Mouse (Mus musculus): ENCODE results near the gene Ksr2. TPM values are rescaled to one million over a fixed set of nuclear protein-coding genes. Genes with fewer than 3 reads are reported as not detected.

Ksr2 gene
- polyA plus RNA-seq, 1 experiment from 2014 or later: 2.1 TPM

DNA sequence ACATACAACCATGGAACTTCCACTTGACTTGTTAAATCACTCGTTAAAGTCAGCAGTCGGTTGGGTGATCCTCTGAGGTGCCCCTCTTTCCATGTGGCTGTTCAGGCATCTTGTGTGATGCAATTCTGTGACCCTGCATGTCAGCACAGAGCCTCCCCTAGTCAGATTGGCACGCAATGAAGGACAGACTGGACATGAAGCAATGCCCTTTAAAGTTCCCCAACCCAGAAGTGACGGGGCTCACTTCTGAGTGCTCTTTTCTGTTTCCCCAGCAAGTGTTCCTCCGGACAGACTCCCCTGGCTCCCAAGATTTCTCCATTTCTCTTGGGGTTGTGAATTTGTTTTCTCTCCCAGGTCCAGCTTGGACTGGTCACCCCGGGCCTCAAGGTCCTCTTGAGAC lies 317.5 kb downstream of the Ksr2 start:
- Histone ChIP-seq H3K36me3 (no peaks in the 10 kb centered on the region), H3K4me3 (no peak overlapping the region), H3K9me3 (no peaks in the 10 kb centered on the region), H3K27me3 (ENCODE audit: insufficient read depth, poor library complexity, severe bottlenecking) (no peaks in the 10 kb centered on the region), H3K27ac (peak overlapping the region; percentile 56), H3K4me1 (replicated peaks) (peaks cover 15% of the 10 kb centered on the region)
- 50% methylated on average over 6 of the region's 6 CpGs for WGBS
- DNase-seq (ENCODE audit: low spot score): no peak

DNA sequence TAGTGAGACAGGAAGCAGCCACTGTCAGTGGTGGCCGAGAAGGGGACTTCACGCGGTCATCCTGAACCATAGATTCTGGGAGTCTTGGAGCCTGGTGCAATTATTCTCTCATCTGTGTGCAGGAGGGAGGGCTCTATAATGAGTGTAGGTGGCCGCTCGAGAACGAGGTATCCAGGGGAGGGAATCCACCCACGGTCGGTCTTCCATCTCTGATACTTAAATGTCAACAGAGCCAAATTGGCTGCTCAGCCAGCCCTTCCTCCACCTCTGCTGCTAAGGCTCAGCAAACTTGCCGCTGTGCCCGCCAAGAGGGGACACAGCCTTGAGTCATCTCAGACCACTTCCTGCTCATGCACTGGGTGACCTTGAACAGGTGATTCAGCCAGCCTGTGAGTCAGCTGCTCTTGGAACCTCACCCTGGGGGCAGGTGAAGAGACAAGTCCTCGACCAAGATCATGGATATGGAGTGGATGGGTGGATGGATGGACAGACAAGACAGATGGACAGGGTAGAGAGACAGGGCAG lies 330.9 kb downstream of the Ksr2 start:
- no peaks in the 10 kb centered on the region for H3K27me3 ChIP-seq (ENCODE audit: insufficient read depth, poor library complexity, severe bottlenecking)
- no peaks in the 10 kb centered on the region for H3K36me3 ChIP-seq
- peaks cover 23% of the 10 kb centered on the region for H3K4me1 ChIP-seq (replicated peaks)
- WGBS: 83% methylated on average over 11 of the region's 11 CpGs
- DNase-seq (ENCODE audit: low spot score): no peak
- H3K27ac ChIP-seq: no peak overlapping the region
- H3K4me3 ChIP-seq: no peak overlapping the region
- no peaks in the 10 kb centered on the region for H3K9me3 ChIP-seq

DNA sequence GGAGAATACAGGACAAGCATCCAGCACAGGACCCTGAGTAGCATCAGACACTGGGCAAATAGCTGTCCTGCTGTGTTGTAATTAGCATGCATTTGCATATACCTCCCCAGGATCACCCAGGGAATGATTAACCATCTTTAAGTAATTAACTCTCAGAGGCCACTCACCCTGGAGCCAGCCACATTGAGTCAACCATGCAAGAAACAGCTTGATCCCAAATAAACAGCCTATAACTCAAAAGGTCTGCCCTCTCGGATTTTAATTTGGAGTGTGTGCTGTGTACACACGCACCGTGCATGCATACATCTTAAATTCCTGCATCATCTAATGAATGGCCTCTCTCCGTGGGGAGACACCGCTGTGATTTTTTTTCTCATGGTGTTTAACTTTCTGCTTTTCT lies 335.6 kb downstream of the Ksr2 start:
- DNase-seq (ENCODE audit: low spot score): no peak
- no peaks in the 10 kb centered on the region for H3K36me3 ChIP-seq
- 34% methylated on average over 5 of the region's 5 CpGs for WGBS

DNA sequence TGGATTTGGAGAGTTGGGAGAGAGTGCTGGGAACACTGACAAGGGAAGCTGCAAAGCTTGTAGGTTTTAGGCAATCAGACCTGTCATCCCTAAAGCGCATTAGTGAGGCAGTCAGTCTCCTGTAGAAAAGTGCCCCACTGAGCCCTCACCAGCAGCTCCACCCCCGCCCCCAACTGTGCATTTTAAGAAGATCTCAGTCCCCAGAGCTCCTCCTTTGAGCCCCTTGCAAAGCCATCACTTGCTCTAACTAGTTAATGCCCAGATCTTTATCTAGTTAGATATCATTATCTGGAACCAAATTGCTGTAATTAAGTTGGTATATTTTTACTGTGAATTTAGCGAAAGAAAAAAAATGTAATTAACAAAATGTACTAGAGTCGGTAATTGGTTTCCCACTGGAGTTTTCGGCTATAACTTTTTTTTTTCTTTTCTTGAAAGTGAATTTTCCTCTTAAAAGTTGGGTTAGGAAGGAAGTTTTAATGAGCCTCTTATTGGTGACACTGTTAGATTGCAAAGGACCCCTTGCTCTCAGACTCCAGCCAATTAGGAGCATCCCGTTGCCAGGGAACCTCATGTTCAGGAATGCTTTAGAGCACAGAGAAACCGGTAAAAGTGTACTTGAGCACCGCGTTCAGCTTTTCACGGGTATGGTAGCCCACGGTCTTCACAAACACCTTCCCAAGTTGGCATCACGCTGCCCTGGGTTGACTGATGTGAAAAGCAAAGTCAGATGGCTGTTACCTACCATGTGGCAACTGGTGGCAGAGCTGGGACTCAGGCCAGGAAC lies 344.1 kb downstream of the Ksr2 start:
- DNase-seq (ENCODE audit: low spot score): no peak
- Histone ChIP-seq H3K27ac (no peak overlapping the region), H3K4me3 (no peak overlapping the region), H3K4me1 (replicated peaks) (peaks cover 13% of the 10 kb centered on the region), H3K9me3 (peaks cover 5% of the 10 kb centered on the region), H3K36me3 (peaks cover 5% of the 10 kb centered on the region; the same call in 1 of the 2 replicates), H3K27me3 (ENCODE audit: insufficient read depth, poor library complexity, severe bottlenecking) (peaks cover 3% of the 10 kb centered on the region; the same call in 1 of the 2 replicates)
- 29% methylated on average over 12 of the region's 12 CpGs for WGBS

More for the DNA sequence above, 335.6 kb downstream of the Ksr2 start:
- no peaks in the 10 kb centered on the region for H3K9me3 ChIP-seq
- peaks cover 20% of the 10 kb centered on the region for H3K4me1 ChIP-seq (replicated peaks)
- no peak overlapping the region for H3K4me3 ChIP-seq
- H3K27me3 ChIP-seq (ENCODE audit: insufficient read depth, poor library complexity, severe bottlenecking): no peaks in the 10 kb centered on the region
- H3K27ac ChIP-seq: no peak overlapping the region

DNA sequence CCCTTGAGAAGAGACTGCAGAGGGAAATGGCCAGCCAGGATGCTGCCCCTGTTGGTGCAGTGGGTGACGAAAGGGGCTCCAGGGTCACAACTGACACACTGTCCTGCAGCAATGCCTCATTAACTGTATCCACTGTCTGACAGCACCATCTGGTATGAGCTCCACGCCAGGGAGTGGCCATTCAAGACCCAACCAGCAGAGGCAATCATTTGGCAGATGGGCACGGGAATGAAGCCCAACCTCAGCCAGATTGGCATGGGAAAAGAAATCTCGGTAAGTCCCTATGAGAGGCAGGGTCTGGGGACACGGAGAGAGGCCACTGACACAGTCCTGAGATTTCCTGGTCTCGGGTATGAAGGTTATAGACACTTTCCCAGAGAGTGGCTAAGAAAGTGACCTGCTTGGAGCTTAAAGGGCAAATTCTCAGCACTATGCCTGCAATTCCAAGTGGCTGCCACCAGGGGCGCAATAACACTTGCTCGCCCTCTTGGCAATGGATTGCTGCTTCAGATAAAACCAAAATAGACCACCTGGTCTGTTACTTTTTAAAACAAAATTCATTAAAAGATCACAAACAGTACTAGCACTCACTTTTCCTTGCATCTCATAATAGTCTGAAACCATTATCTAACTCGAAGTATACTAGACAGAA lies 347.5 kb downstream of the Ksr2 start:
- H3K27ac ChIP-seq: no peak overlapping the region
- DNase-seq (ENCODE audit: low spot score): no peak
- peaks cover 3% of the 10 kb centered on the region; the same call in 1 of the 2 replicates for H3K27me3 ChIP-seq (ENCODE audit: insufficient read depth, poor library complexity, severe bottlenecking)
- H3K4me3 ChIP-seq: no peak overlapping the region
- H3K9me3 ChIP-seq: peaks cover 5% of the 10 kb centered on the region
- H3K36me3 ChIP-seq: peaks cover 5% of the 10 kb centered on the region; the same call in 1 of the 2 replicates
- H3K4me1 ChIP-seq (replicated peaks): peaks cover 14% of the 10 kb centered on the region
- WGBS: 72% methylated on average over 9 of the region's 9 CpGs

DNA sequence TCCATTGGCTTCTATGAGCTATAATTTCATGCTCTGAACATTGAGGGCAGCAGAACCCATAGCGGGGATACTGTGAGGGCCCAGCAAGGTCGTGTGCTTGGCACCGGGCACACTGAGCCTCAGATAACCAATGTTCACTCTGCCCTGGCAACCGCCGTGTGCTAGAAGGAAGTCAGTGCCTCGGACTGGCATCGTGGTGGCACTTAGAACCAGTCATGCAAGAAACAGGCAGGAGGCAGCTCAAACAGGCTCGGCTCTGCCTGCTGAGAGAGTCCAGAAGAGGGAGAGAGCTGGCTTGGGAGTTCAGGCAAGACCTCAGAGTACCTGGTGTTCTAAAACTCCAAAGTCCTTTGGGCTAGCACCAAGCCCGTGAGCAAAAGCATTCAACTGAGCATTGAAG lies 350.7 kb downstream of the Ksr2 start:
- H3K4me1 ChIP-seq (replicated peaks): peaks cover 8% of the 10 kb centered on the region; the same call in 1 of the 2 replicates
- whole genome bisulfite sequencing: 87% methylated on average over 9 of the region's 9 CpGs
- peaks cover 5% of the 10 kb centered on the region for H3K9me3 ChIP-seq
- H3K27ac ChIP-seq: no peak overlapping the region
- peaks cover 5% of the 10 kb centered on the region; the same call in 1 of the 2 replicates for H3K36me3 ChIP-seq
- DNase-seq (ENCODE audit: low spot score): no peak
- no peak overlapping the region for H3K4me3 ChIP-seq
- H3K27me3 ChIP-seq (ENCODE audit: insufficient read depth, poor library complexity, severe bottlenecking): no peaks in the 10 kb centered on the region

DNA sequence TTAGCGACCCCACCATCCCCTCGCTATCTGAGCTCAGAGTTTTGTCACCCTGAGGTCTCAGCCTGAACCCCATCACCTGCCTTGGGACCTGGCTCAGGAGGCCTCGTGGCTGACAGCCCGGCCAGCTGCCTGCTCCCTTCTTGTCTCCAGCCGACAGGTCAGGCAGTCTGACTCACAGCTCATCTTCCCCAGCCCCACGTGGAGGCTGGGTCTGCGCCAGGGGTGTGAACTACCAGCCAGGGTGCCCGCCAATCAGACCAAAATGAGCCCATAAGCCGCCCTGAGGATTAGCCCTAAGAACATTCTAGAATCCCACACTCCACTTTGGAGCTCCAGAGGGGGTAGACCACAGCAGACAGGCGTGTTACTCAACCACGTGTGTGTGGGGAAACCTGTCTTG lies 365.4 kb downstream of the Ksr2 start:
- DNase-seq (ENCODE audit: low spot score): no peak
- H3K4me3 ChIP-seq: no peak overlapping the region
- no peaks in the 10 kb centered on the region for H3K9me3 ChIP-seq
- no peaks in the 10 kb centered on the region for H3K36me3 ChIP-seq
- H3K27me3 ChIP-seq (ENCODE audit: insufficient read depth, poor library complexity, severe bottlenecking): no peaks in the 10 kb centered on the region
- no peak overlapping the region for H3K27ac ChIP-seq
- 73% methylated on average over 11 of the region's 11 CpGs for WGBS
- H3K4me1 ChIP-seq (replicated peaks): peaks cover 13% of the 10 kb centered on the region

DNA sequence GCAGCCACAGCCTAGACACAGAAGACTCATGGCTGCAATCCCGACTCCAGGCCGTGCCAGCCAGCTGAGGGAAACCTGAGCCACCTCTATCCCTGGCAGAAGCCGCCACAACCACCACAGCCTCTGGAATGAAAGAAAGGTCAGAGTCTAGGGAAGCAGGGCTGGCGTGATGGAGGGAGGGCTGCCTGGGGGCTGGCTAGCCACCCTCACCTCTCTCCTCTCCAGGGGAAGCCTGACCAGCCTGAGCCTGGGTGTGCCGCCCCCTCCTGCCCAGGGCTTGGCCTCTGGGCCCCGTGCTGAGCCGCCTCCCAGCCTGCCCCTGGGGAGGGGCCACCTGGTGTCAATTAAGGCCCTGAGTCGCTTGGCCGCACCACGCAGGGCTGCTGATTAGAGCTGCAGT lies 366.9 kb downstream of the Ksr2 start, which contains the start of gene Nos1:
TSS of gene Nos1 (plus strand) at position 352 of the 400 bp plus-strand sequence.
- DNase-seq (ENCODE audit: low spot score): peak; percentile 35
- Histone ChIP-seq H3K9me3 (no peaks in the 10 kb centered on the region), H3K36me3 (no peaks in the 10 kb centered on the region), H3K4me1 (replicated peaks) (peaks cover 13% of the 10 kb centered on the region), H3K4me3 (no peak within 1 kb of the TSS), H3K27ac (peak within 1 kb of the TSS; percentile 80), H3K27me3 (ENCODE audit: insufficient read depth, poor library complexity, severe bottlenecking) (no peaks in the 10 kb centered on the region)
- 24% methylated on average over 10 of the region's 10 CpGs for WGBS

DNA sequence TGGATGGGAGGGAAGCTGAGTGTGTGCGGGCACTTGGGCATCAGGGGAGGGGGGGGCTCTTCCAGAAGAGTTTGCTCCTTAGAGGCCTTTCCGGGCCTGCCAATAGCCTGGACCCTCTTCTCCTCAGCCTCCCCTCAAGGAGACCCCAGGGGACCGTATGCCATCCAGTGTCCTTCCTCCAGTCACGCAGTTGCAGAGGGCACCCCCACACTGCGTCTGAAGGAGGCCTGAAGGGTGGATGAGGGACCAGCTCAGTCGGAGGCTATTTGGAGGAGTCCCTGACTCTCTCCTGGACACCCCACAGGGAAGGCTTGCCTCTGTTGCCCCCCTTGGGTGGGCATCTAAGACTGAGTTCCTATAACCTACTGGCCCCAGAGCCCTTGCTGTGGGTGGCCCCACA lies 367.4 kb downstream of the Ksr2 start:
- H3K27me3 ChIP-seq (ENCODE audit: insufficient read depth, poor library complexity, severe bottlenecking): no peaks in the 10 kb centered on the region
- DNase-seq (ENCODE audit: low spot score): no peak
- WGBS: 55% methylated on average over 6 of the region's 6 CpGs
- H3K4me1 ChIP-seq (replicated peaks): peaks cover 13% of the 10 kb centered on the region
- no peaks in the 10 kb centered on the region for H3K36me3 ChIP-seq
- peak overlapping the region; percentile 80 for H3K27ac ChIP-seq
- H3K9me3 ChIP-seq: no peaks in the 10 kb centered on the region
- no peak overlapping the region for H3K4me3 ChIP-seq

DNA sequence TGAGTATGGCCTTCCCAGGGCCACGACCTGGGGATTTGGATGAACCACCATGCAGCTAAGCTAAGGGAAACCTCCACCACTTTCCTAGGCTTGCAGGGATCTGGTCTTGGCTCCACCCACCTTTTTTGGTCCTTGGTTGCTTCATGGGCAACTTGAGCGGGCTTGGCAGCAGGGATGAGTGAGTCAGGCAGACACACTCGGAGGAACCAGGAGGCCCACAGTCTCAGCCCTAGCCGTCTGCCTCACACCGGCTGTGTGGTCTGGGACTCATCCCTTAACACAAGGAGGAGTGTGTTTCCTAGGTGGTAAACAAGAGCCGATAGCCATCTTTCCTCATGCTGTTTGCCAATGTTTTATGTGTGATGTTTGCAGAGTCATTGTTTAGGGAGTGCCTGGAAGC lies 376.3 kb downstream of the Ksr2 start:
- no peak for DNase-seq (ENCODE audit: low spot score)
- Histone ChIP-seq H3K36me3 (no peaks in the 10 kb centered on the region), H3K27ac (no peak overlapping the region), H3K27me3 (ENCODE audit: insufficient read depth, poor library complexity, severe bottlenecking) (no peaks in the 10 kb centered on the region), H3K4me1 (replicated peaks) (peaks cover 7% of the 10 kb centered on the region; the same call in 1 of the 2 replicates), H3K9me3 (0 out of 2 replicates have a peak, but pooled peaks cover 2% of the 10 kb centered on the region), H3K4me3 (no peak overlapping the region)
- 75% methylated on average over 6 of the region's 6 CpGs for WGBS

DNA sequence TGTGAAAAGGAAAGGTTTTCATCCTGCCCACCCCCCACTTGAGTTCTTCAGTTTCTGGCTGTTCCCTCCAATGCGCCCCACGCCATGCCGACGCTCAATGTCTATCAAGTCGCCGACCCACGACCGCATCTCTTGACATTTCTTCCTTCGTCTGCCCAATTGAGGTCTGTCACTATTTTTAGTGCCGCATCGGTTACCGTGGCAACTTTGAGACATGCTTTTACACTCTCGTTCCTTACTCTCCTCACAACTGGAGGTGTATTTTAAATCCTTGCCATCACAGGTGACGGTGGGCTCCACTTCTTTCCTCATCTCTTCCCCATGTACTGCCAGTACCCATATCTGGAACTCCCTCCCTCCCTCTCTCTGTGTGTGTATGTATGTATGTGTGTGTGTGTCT lies 378.1 kb downstream of the Ksr2 start:
- no peaks in the 10 kb centered on the region for H3K36me3 ChIP-seq
- H3K27ac ChIP-seq: no peak overlapping the region
- H3K4me3 ChIP-seq: no peak overlapping the region
- no peak for DNase-seq (ENCODE audit: low spot score)
- no peaks in the 10 kb centered on the region for H3K27me3 ChIP-seq (ENCODE audit: insufficient read depth, poor library complexity, severe bottlenecking)
- WGBS: 65% methylated on average over 14 of the region's 14 CpGs
- peaks cover 7% of the 10 kb centered on the region; the same call in 1 of the 2 replicates for H3K4me1 ChIP-seq (replicated peaks)
- 0 out of 2 replicates have a peak, but pooled peaks cover 2% of the 10 kb centered on the region for H3K9me3 ChIP-seq

DNA sequence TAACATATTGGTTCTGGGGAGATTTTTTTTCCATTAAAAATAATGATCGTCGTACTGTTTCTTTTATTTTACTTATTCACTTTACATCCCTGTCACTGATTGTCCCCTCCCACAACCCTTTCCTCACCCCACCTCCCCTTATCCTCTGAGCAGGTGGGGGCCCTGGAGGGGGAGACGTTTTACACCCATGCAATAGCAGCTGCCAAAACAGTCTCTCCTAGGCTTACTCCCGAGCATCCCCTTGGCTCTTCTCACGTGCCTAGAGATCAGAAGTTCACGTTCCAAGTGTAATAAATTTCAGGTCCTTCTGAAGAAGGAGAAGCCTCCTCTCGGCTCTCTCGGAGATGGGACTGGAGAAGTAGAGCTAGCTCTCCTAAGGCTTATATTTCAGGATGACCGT lies 387.0 kb downstream of the Ksr2 start:
- DNase-seq (ENCODE audit: low spot score): no peak
- Histone ChIP-seq H3K4me3 (no peak overlapping the region), H3K27me3 (ENCODE audit: insufficient read depth, poor library complexity, severe bottlenecking) (0 out of 2 replicates have a peak, but pooled peaks cover 6% of the 10 kb centered on the region), H3K27ac (no peak overlapping the region), H3K4me1 (replicated peaks) (peaks cover 9% of the 10 kb centered on the region), H3K36me3 (no peaks in the 10 kb centered on the region), H3K9me3 (no peaks in the 10 kb centered on the region)
- 85% methylated on average over 9 of the region's 9 CpGs for WGBS

DNA sequence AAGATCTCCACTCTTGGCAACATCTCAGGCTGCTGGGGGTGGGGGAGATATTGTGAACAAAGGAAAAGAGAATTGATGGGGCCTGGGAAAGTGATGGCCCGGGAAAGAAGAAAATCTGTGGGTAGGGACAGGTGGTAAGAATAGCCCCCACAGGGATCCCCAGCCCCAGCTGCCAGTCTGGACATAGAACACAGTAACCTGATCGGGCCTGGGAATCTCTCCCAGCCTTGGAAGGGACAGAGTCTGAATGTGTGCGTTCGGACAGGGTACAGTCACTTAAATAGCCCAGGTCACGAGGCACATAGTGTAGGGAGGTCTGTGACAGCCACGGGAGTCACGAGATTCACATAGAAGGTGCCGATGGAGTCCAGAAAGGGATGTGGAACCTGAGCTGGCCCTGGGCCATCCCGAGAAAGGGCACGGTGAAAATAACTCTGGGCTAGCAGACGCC lies 388.3 kb downstream of the Ksr2 start:
- 86% methylated on average over 11 of the region's 11 CpGs for WGBS
- Histone ChIP-seq H3K27ac (no peak overlapping the region), H3K36me3 (no peaks in the 10 kb centered on the region), H3K4me3 (no peak overlapping the region), H3K27me3 (ENCODE audit: insufficient read depth, poor library complexity, severe bottlenecking) (0 out of 2 replicates have a peak, but pooled peaks cover 6% of the 10 kb centered on the region), H3K4me1 (replicated peaks) (peaks cover 9% of the 10 kb centered on the region), H3K9me3 (no peaks in the 10 kb centered on the region)
- no peak for DNase-seq (ENCODE audit: low spot score)

Measured in hindbrain, embryonic 10.5 days (tissue).